Comparison of ENCODE assay signal across 1 mouse cellular context in the genomic region with DNA sequence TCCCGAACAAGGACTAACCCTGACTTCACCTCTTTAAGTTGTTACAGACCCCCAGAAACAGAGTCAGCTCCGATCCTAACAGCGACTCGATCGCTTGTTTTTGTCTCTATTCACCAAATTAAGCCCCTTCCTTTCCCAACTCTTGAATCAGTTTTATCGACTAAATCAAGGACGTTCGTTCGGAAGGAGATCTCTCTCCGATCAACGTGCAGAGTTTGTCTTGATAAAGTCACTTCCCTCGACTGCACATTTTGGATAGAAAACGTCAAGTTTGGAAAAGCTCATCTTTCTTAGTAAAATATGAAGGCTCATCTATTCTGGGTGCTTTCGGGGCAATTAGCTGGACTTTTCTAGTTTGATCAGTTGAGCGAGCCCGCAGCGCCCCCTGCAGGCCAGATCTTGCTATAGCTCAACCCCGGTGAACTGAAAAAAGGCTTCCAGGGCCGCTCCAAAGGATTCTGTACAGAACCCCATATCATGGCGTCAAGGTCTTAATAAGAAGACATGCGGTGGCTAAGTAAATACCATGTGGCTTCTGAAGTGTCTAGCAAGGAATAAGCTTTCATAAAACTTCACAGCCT.
TF ChIP-seq lines count a peak whose summit lies in the region.

No protein-coding gene starts in this region.

TF ChIP-seq in C2C12, 6 proteins besides CTCF, POLR2A, EP300 and RAD21:
- TF ChIP-seq MAX (IDR thresholded peaks at IDR 0.05) (peak; percentile 13), CEBPB (IDR thresholded peaks at IDR 0.05; ENCODE audit: low read depth) (no peak)
